Mouse (Mus musculus): ENCODE measurements around the gene Ssh1. TPM values are rescaled to one million over a fixed set of nuclear protein-coding genes. Genes with fewer than 3 reads are reported as not detected.
A peak's percentile ranks its signal among the peaks of the same experiment; 100 is the strongest.

The Ssh1 gene
- polyA plus RNA-seq, 2 experiments: 12.0 to 24.6 TPM

- no peak for TF ChIP-seq POLR2A (IDR thresholded peaks at IDR 0.05; ENCODE audit: borderline replicate concordance, extremely low read depth, insufficient read depth, insufficient read length)
- 0 out of 2 replicates have a peak overlapping the region, but pooled peaks have one; percentile 1 for H3K4me2 ChIP-seq (replicated peaks; ENCODE audit: low read depth, low read length, severe bottlenecking)
- H3K9ac ChIP-seq (ENCODE audit: low read depth, low read length, severe bottlenecking): no peak overlapping the region
- no peaks in the 10 kb centered on the region for H3K27me3 ChIP-seq (ENCODE audit: control insufficient read depth, insufficient read depth, low read length)
- H3K9me3 ChIP-seq (ENCODE audit: control insufficient read depth, low read length): no peaks in the 10 kb centered on the region
- H3K4me1 ChIP-seq (ENCODE audit: control insufficient read depth, insufficient read depth, low read length): peaks cover 11% of the 10 kb centered on the region; the same call in 1 of the 2 replicates
- no peak for ATAC-seq (ENCODE audit: low FRiP score, low read depth)
- H3K27ac ChIP-seq (replicated peaks; ENCODE audit: low read depth, low read length): no peak overlapping the region
- WGBS: 65% methylated on average over 15 of the region's 15 CpGs
- DNase-seq (ENCODE audit: low spot score): no peak
- no peak overlapping the region for H3K4me3 ChIP-seq (replicated peaks; ENCODE audit: low read length)
- H3K36me3 ChIP-seq (ENCODE audit: control insufficient read depth, insufficient read depth, low read length): peaks cover 10% of the 10 kb centered on the region
These were observed 19.1 kb downstream of the Ssh1 start for GRCm38 (mm10) chr5:113974576-113974975.

- H3K4me2 ChIP-seq (replicated peaks; ENCODE audit: low read depth, low read length, severe bottlenecking): no peak overlapping the region
- H3K9me3 ChIP-seq (ENCODE audit: control insufficient read depth, low read length): no peaks in the 10 kb centered on the region
- no peaks in the 10 kb centered on the region for H3K27me3 ChIP-seq (ENCODE audit: control insufficient read depth, insufficient read depth, low read length)
- H3K4me3 ChIP-seq (replicated peaks; ENCODE audit: low read length): no peak overlapping the region
- H3K4me1 ChIP-seq (ENCODE audit: control insufficient read depth, insufficient read depth, low read length): peaks cover 11% of the 10 kb centered on the region; the same call in 1 of the 2 replicates
- no peak overlapping the region for H3K27ac ChIP-seq (replicated peaks; ENCODE audit: low read depth, low read length)
- no peak for DNase-seq (ENCODE audit: low spot score)
- 86% methylated on average over 8 of the region's 8 CpGs for WGBS
- ATAC-seq (ENCODE audit: low FRiP score, low read depth): no peak
- H3K36me3 ChIP-seq (ENCODE audit: control insufficient read depth, insufficient read depth, low read length): peaks cover 17% of the 10 kb centered on the region
- TF ChIP-seq POLR2A (IDR thresholded peaks at IDR 0.05; ENCODE audit: borderline replicate concordance, extremely low read depth, insufficient read depth, insufficient read length): no peak
- no peak overlapping the region for H3K9ac ChIP-seq (ENCODE audit: low read depth, low read length, severe bottlenecking)
These were observed 19.9 kb downstream of the Ssh1 start for GRCm38 (mm10) chr5:113973790-113974189.

- H3K4me1 ChIP-seq (ENCODE audit: control insufficient read depth, insufficient read depth, low read length): peaks cover 11% of the 10 kb centered on the region; the same call in 1 of the 2 replicates
- no peak for DNase-seq (ENCODE audit: low spot score)
- ATAC-seq (ENCODE audit: low FRiP score, low read depth): no peak
- H3K36me3 ChIP-seq (ENCODE audit: control insufficient read depth, insufficient read depth, low read length): peaks cover 26% of the 10 kb centered on the region
- H3K4me2 ChIP-seq (replicated peaks; ENCODE audit: low read depth, low read length, severe bottlenecking): no peak overlapping the region
- whole genome bisulfite sequencing: 19% methylated on average over 18 of the region's 18 CpGs
- no peaks in the 10 kb centered on the region for H3K9me3 ChIP-seq (ENCODE audit: control insufficient read depth, low read length)
- H3K27me3 ChIP-seq (ENCODE audit: control insufficient read depth, insufficient read depth, low read length): no peaks in the 10 kb centered on the region
- no peak overlapping the region for H3K9ac ChIP-seq (ENCODE audit: low read depth, low read length, severe bottlenecking)
- no peak overlapping the region for H3K27ac ChIP-seq (replicated peaks; ENCODE audit: low read depth, low read length)
- H3K4me3 ChIP-seq (replicated peaks; ENCODE audit: low read length): no peak overlapping the region
- no peak for TF ChIP-seq POLR2A (IDR thresholded peaks at IDR 0.05; ENCODE audit: borderline replicate concordance, extremely low read depth, insufficient read depth, insufficient read length)
These were observed 20.8 kb downstream of the Ssh1 start for GRCm38 (mm10) chr5:113972589-113973515.

- WGBS: 77% methylated on average over 10 of the region's 10 CpGs
- TF ChIP-seq POLR2A (IDR thresholded peaks at IDR 0.05; ENCODE audit: borderline replicate concordance, extremely low read depth, insufficient read depth, insufficient read length): no peak
- Histone ChIP-seq H3K4me1 (ENCODE audit: control insufficient read depth, insufficient read depth, low read length) (peaks cover 8% of the 10 kb centered on the region; the same call in 1 of the 2 replicates), H3K27ac (replicated peaks; ENCODE audit: low read depth, low read length) (no peak overlapping the region), H3K9ac (ENCODE audit: low read depth, low read length, severe bottlenecking) (no peak overlapping the region), H3K36me3 (ENCODE audit: control insufficient read depth, insufficient read depth, low read length) (peaks cover 37% of the 10 kb centered on the region), H3K4me3 (replicated peaks; ENCODE audit: low read length) (no peak overlapping the region), H3K4me2 (replicated peaks; ENCODE audit: low read depth, low read length, severe bottlenecking) (no peak overlapping the region), H3K9me3 (ENCODE audit: control insufficient read depth, low read length) (no peaks in the 10 kb centered on the region), H3K27me3 (ENCODE audit: control insufficient read depth, insufficient read depth, low read length) (no peaks in the 10 kb centered on the region)
- no peak for DNase-seq (ENCODE audit: low spot score)
- ATAC-seq (ENCODE audit: low FRiP score, low read depth): no peak
These were observed 22.2 kb downstream of the Ssh1 start for GRCm38 (mm10) chr5:113971434-113971960.

DNA sequence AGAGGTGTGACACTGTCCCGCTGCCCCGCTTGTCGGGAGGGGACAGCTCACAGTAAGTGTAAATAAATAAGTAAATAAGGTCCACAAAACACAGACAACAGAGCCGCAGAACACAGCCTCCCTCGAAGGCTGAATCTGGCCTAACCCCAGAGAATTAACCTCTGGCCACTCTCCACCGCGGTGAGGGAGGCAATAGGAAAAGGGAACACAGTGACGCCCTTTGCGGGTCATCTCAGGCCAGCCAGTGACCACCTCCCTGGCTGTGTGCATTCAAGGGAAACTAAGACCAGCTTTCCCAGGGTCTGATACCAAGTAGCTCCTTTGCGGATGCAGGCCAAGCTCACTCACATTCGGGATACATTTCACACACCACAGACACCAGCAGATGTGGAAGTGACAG is 25.3 kb downstream of the Ssh1 start:
- H3K27me3 ChIP-seq (ENCODE audit: control insufficient read depth, insufficient read depth, low read length): no peaks in the 10 kb centered on the region
- H3K9ac ChIP-seq (ENCODE audit: low read depth, low read length, severe bottlenecking): no peak overlapping the region
- ATAC-seq (ENCODE audit: low FRiP score, low read depth) (no peak), DNase-seq (ENCODE audit: low spot score) (no peak)
- H3K4me1 ChIP-seq (ENCODE audit: control insufficient read depth, insufficient read depth, low read length): no peaks in the 10 kb centered on the region
- H3K4me2 ChIP-seq (replicated peaks; ENCODE audit: low read depth, low read length, severe bottlenecking): no peak overlapping the region
- WGBS: 74% methylated on average over 11 of the region's 11 CpGs
- peaks cover 67% of the 10 kb centered on the region for H3K36me3 ChIP-seq (ENCODE audit: control insufficient read depth, insufficient read depth, low read length)
- no peak overlapping the region for H3K4me3 ChIP-seq (replicated peaks; ENCODE audit: low read length)
- no peak for TF ChIP-seq POLR2A (IDR thresholded peaks at IDR 0.05; ENCODE audit: borderline replicate concordance, extremely low read depth, insufficient read depth, insufficient read length)
- no peaks in the 10 kb centered on the region for H3K9me3 ChIP-seq (ENCODE audit: control insufficient read depth, low read length)
- no peak overlapping the region for H3K27ac ChIP-seq (replicated peaks; ENCODE audit: low read depth, low read length)
